Mouse (Mus musculus): Measurements from ENCODE around the gene Nt5c3b. TPM values are rescaled to one million over a fixed set of nuclear protein-coding genes. Genes with fewer than 3 reads are reported as not detected.

Gene Nt5c3b
- polyA plus RNA-seq, 1 experiment = 40.8 TPM

GRCm38 (mm10) chr11:100408076-100408834, 33.4 kb downstream of the Nt5c3b start:
- H3K4me1 ChIP-seq (ENCODE audit: control insufficient read depth, insufficient read depth, insufficient read length) = no peaks in the 10 kb centered on the region
- DNase-seq (ENCODE audit: low read depth in 1 of 2, low spot score in 2 of 2) = peak in 1 of 2 experiments; percentile 52
- no peaks in the 10 kb centered on the region for H3K27me3 ChIP-seq (ENCODE audit: control insufficient read depth, insufficient read depth, low read length)
- no peaks in the 10 kb centered on the region for H3K36me3 ChIP-seq (ENCODE audit: control insufficient read depth, insufficient read depth, low read length)
- peak; percentile 56; the same call in 1 of the 2 replicates for TF ChIP-seq CTCF (IDR thresholded peaks at IDR 0.05; ENCODE audit: extremely low read depth, insufficient read depth, insufficient read length, insufficient replicate concordance)
- no peak for TF ChIP-seq POLR2A (IDR thresholded peaks at IDR 0.05; ENCODE audit: low read depth, low read length)
- H3K27ac ChIP-seq (ENCODE audit: insufficient read depth, low read length) = no peak overlapping the region
- H3K4me3 ChIP-seq (ENCODE audit: extremely low read depth, insufficient read depth, insufficient read length) = no peak overlapping the region
- WGBS = 42% methylated on average over 10 of the region's 10 CpGs

GRCm38 (mm10) chr11:100406995-100407705, 34.5 kb downstream of the Nt5c3b start:
- TF ChIP-seq CTCF (IDR thresholded peaks at IDR 0.05; ENCODE audit: extremely low read depth, insufficient read depth, insufficient read length, insufficient replicate concordance) = no peak
- TF ChIP-seq POLR2A (IDR thresholded peaks at IDR 0.05; ENCODE audit: low read depth, low read length) = no peak
- 92% methylated on average over 5 of the region's 5 CpGs for WGBS
- Histone ChIP-seq H3K4me1 (ENCODE audit: control insufficient read depth, insufficient read depth, insufficient read length) (no peaks in the 10 kb centered on the region), H3K4me3 (ENCODE audit: extremely low read depth, insufficient read depth, insufficient read length) (no peak overlapping the region), H3K27me3 (ENCODE audit: control insufficient read depth, insufficient read depth, low read length) (no peaks in the 10 kb centered on the region), H3K27ac (ENCODE audit: insufficient read depth, low read length) (no peak overlapping the region), H3K36me3 (ENCODE audit: control insufficient read depth, insufficient read depth, low read length) (no peaks in the 10 kb centered on the region)
- no peak for DNase-seq (ENCODE audit: low read depth in 1 of 2, low spot score in 2 of 2)

- Histone ChIP-seq H3K4me1 (ENCODE audit: control insufficient read depth, insufficient read depth, insufficient read length) (no peaks in the 10 kb centered on the region), H3K36me3 (ENCODE audit: control insufficient read depth, insufficient read depth, low read length) (no peaks in the 10 kb centered on the region), H3K27ac (ENCODE audit: insufficient read depth, low read length) (no peak overlapping the region), H3K27me3 (ENCODE audit: control insufficient read depth, insufficient read depth, low read length) (no peaks in the 10 kb centered on the region), H3K4me3 (ENCODE audit: extremely low read depth, insufficient read depth, insufficient read length) (no peak overlapping the region)
- TF ChIP-seq POLR2A (IDR thresholded peaks at IDR 0.05; ENCODE audit: low read depth, low read length) = no peak
- TF ChIP-seq CTCF (IDR thresholded peaks at IDR 0.05; ENCODE audit: extremely low read depth, insufficient read depth, insufficient read length, insufficient replicate concordance) = no peak
- 96% methylated on average over 8 of the region's 8 CpGs for WGBS
- no peak for DNase-seq (ENCODE audit: low read depth in 1 of 2, low spot score in 2 of 2)
Measured at GRCm38 (mm10) chr11:100406273-100406672, 35.3 kb downstream of the Nt5c3b start.

GRCm38 (mm10) chr11:100404456-100405074, 37.0 kb downstream of the Nt5c3b start:
- Histone ChIP-seq H3K27ac (ENCODE audit: insufficient read depth, low read length) (no peak overlapping the region), H3K27me3 (ENCODE audit: control insufficient read depth, insufficient read depth, low read length) (no peaks in the 10 kb centered on the region), H3K36me3 (ENCODE audit: control insufficient read depth, insufficient read depth, low read length) (no peaks in the 10 kb centered on the region), H3K4me1 (ENCODE audit: control insufficient read depth, insufficient read depth, insufficient read length) (no peaks in the 10 kb centered on the region; the same call in 1 of the 2 replicates), H3K4me3 (ENCODE audit: extremely low read depth, insufficient read depth, insufficient read length) (no peak overlapping the region)
- DNase-seq (ENCODE audit: low read depth in 1 of 2, low spot score in 2 of 2) = no peak
- WGBS = 82% methylated on average over 3 of the region's 3 CpGs
- TF ChIP-seq CTCF (IDR thresholded peaks at IDR 0.05; ENCODE audit: extremely low read depth, insufficient read depth, insufficient read length, insufficient replicate concordance) (no peak), POLR2A (IDR thresholded peaks at IDR 0.05; ENCODE audit: low read depth, low read length) (no peak)

- TF ChIP-seq CTCF (IDR thresholded peaks at IDR 0.05; ENCODE audit: extremely low read depth, insufficient read depth, insufficient read length, insufficient replicate concordance) (no peak), POLR2A (IDR thresholded peaks at IDR 0.05; ENCODE audit: low read depth, low read length) (no peak)
- H3K27ac ChIP-seq (ENCODE audit: insufficient read depth, low read length) = no peak overlapping the region
- WGBS = 80% methylated on average over 10 of the region's 10 CpGs
- H3K4me1 ChIP-seq (ENCODE audit: control insufficient read depth, insufficient read depth, insufficient read length) = no peaks in the 10 kb centered on the region; the same call in 1 of the 2 replicates
- no peak for DNase-seq (ENCODE audit: low read depth in 1 of 2, low spot score in 2 of 2)
- no peaks in the 10 kb centered on the region for H3K27me3 ChIP-seq (ENCODE audit: control insufficient read depth, insufficient read depth, low read length)
- no peak overlapping the region for H3K4me3 ChIP-seq (ENCODE audit: extremely low read depth, insufficient read depth, insufficient read length)
- no peaks in the 10 kb centered on the region for H3K36me3 ChIP-seq (ENCODE audit: control insufficient read depth, insufficient read depth, low read length)
Measured at GRCm38 (mm10) chr11:100403445-100404134, 38.0 kb downstream of the Nt5c3b start.

- H3K36me3 ChIP-seq (ENCODE audit: control insufficient read depth, insufficient read depth, low read length) = no peaks in the 10 kb centered on the region
- TF ChIP-seq CTCF (IDR thresholded peaks at IDR 0.05; ENCODE audit: extremely low read depth, insufficient read depth, insufficient read length, insufficient replicate concordance) = no peak
- TF ChIP-seq POLR2A (IDR thresholded peaks at IDR 0.05; ENCODE audit: low read depth, low read length) = no peak
- no peak overlapping the region for H3K4me3 ChIP-seq (ENCODE audit: extremely low read depth, insufficient read depth, insufficient read length)
- no peak for DNase-seq (ENCODE audit: low read depth in 1 of 2, low spot score in 2 of 2)
- no peak overlapping the region for H3K27ac ChIP-seq (ENCODE audit: insufficient read depth, low read length)
- WGBS = 83% methylated on average over 2 of the region's 2 CpGs
- H3K4me1 ChIP-seq (ENCODE audit: control insufficient read depth, insufficient read depth, insufficient read length) = no peaks in the 10 kb centered on the region; the same call in 1 of the 2 replicates
- no peaks in the 10 kb centered on the region for H3K27me3 ChIP-seq (ENCODE audit: control insufficient read depth, insufficient read depth, low read length)
Measured at GRCm38 (mm10) chr11:100402682-100403081, 38.9 kb downstream of the Nt5c3b start.
